24 mouse cellular contexts compared by ENCODE assay signal in genomic region chr6:54963599-54963998, GRCm38 (mm10). TPM values are rescaled to one million over a fixed set of nuclear protein-coding genes. Genes with fewer than 3 reads are reported as not detected.
DNase-seq lines count a peak whose midpoint lies in the region; ATAC-seq lines count a peak whose summit lies in the region.
"Had no signal": no experiment of that assay in that cellular context is flagged by ENCODE, and none has a peak within 500 bp of the region (broad histone marks: within the 10 kb centered on the region; RNA-seq: fewer than 3 reads in every experiment).

No protein-coding gene starts in this region.

- H3K9ac ChIP-seq in liver, embryonic 12.5 days, result no peak overlapping the region
- no peak overlapping the region for H3K9ac ChIP-seq in intestine, embryonic 16.5 days (ENCODE audit: low read depth, low read length)
- H3K9ac ChIP-seq: embryonic facial prominence, embryonic 12.5 days; forebrain, embryonic 13.5 days; forebrain, embryonic 15.5 days; forebrain, postnatal 0 days had no signal

- no peaks in the 10 kb centered on the region; the same call in 1 of the 2 replicates for H3K4me1 ChIP-seq in liver, embryonic 12.5 days
- no peaks in the 10 kb centered on the region for H3K4me1 ChIP-seq in intestine, embryonic 16.5 days (ENCODE audit: control insufficient read depth, insufficient read depth, low read length)
- H3K4me1 ChIP-seq: embryonic facial prominence, embryonic 12.5 days; forebrain, embryonic 13.5 days; forebrain, embryonic 15.5 days had no signal

- peaks cover 9% of the 10 kb centered on the region; the same call in 1 of the 2 replicates for H3K27me3 ChIP-seq in liver, embryonic 12.5 days (replicated peaks)
- no peaks in the 10 kb centered on the region for H3K27me3 ChIP-seq in intestine, embryonic 16.5 days (replicated peaks; ENCODE audit: control insufficient read depth, insufficient read depth, low read length)
- H3K27me3 ChIP-seq: CH12.LX; embryonic facial prominence, embryonic 12.5 days; forebrain, embryonic 13.5 days; forebrain, embryonic 15.5 days; Patski had no signal

- WGBS in liver, embryonic 12.5 days (ENCODE audit: insufficient replicate concordance), result 73% methylated on average over 2 of the region's 2 CpGs
- 77% methylated on average over 2 of the region's 2 CpGs for WGBS in intestine, embryonic 16.5 days

- no peak overlapping the region for H3K27ac ChIP-seq in liver, embryonic 12.5 days
- H3K27ac ChIP-seq in intestine, embryonic 16.5 days (ENCODE audit: low read length), result no peak overlapping the region
- H3K27ac ChIP-seq: embryonic facial prominence, embryonic 10.5 days; embryonic facial prominence, embryonic 12.5 days; forebrain, embryonic 13.5 days; forebrain, embryonic 15.5 days had no signal

- H3K4me2 ChIP-seq in liver, embryonic 12.5 days, result no peak overlapping the region
- H3K4me2 ChIP-seq in intestine, embryonic 16.5 days (ENCODE audit: low read depth, low read length), result no peak overlapping the region
- H3K4me2 ChIP-seq: embryonic facial prominence, embryonic 12.5 days; forebrain, embryonic 13.5 days; forebrain, embryonic 15.5 days had no signal

- peak; percentile 27; the same call in 1 of the 2 replicates for ATAC-seq in liver, embryonic 12.5 days
- ATAC-seq in megakaryocyte progenitor cell, adult 5-6 weeks (replicated peaks; ENCODE audit: poor library complexity), result peak; percentile 58; the same call in 1 of the 2 replicates
- ATAC-seq in intestine, embryonic 16.5 days, result no peak
- ATAC-seq: activated CD4-positive, CD25-positive, alpha-beta regulatory T cell, adult 4 months; CD4-positive, CD25-positive, alpha-beta regulatory T cell, adult 4 months; forebrain, embryonic 13.5 days; forebrain, embryonic 15.5 days; forebrain, postnatal 0 days; Patski had no signal

- H3K9me3 ChIP-seq in liver, embryonic 12.5 days (replicated peaks), result no peaks in the 10 kb centered on the region
- H3K9me3 ChIP-seq in intestine, embryonic 16.5 days (ENCODE audit: control insufficient read depth, low read length), result no peaks in the 10 kb centered on the region
- H3K9me3 ChIP-seq: embryonic facial prominence, embryonic 10.5 days; embryonic facial prominence, embryonic 12.5 days; forebrain, embryonic 13.5 days; forebrain, embryonic 15.5 days had no signal

- DNase-seq in liver, result no peak
- no peak for DNase-seq in adrenal gland, adult (ENCODE audit: inconsistent age in 2 of 2, low spot score in 1 of 2)
- DNase-seq: adrenal gland, adult 2 months; adrenal gland, postnatal 10 days; adrenal gland, postnatal 25 days; cerebellum, adult 11 months; cerebellum, adult 18-20 months; cerebellum, adult 8-10 months; cerebellum, adult 9-11 months; cerebellum, postnatal 14 days; cerebellum, postnatal 36 days; embryo, embryonic 11 days; forebrain, postnatal 0 days had no signal

- no peak overlapping the region for H3K4me3 ChIP-seq in liver, embryonic 12.5 days
- H3K4me3 ChIP-seq in intestine, embryonic 16.5 days (ENCODE audit: low read length), result no peak overlapping the region
- H3K4me3 ChIP-seq: embryonic facial prominence, embryonic 10.5 days; embryonic facial prominence, embryonic 12.5 days; forebrain, embryonic 13.5 days; forebrain, embryonic 15.5 days had no signal

- no peaks in the 10 kb centered on the region for H3K36me3 ChIP-seq in liver, embryonic 12.5 days
- H3K36me3 ChIP-seq in intestine, embryonic 16.5 days (ENCODE audit: control insufficient read depth, insufficient read depth, low read length), result no peaks in the 10 kb centered on the region
- H3K36me3 ChIP-seq: embryonic facial prominence, embryonic 10.5 days; embryonic facial prominence, embryonic 12.5 days; forebrain, embryonic 15.5 days had no signal

RNA-seq across cellular contexts. Expression of gene Nod1, which starts 8.8 kb away (rescaled TPM):
- polyA plus RNA-seq in liver, embryonic 12.5 days (2016; fragmentation: Nextera tagmentation; extraction: Ambion mirVana), result 1.9 and 2.2 TPM in 2 replicates
- 6.2 TPM in 2 replicates for total RNA-seq in megakaryocyte progenitor cell, adult 5-6 weeks (2015)
- 4.6 and 5.2 TPM in 2 replicates for total RNA-seq in megakaryocyte progenitor cell, adult 5-6 weeks (2017)
- 4.8 TPM in 2 replicates for polyA plus RNA-seq in intestine, embryonic 16.5 days (2015; fragmentation: Nextera tagmentation; extraction: Ambion mirVana)

RNA-seq across cellular contexts. Expression of gene Ggct, which starts 29.2 kb away (rescaled TPM):
- polyA plus RNA-seq in liver, embryonic 12.5 days (2016; fragmentation: Nextera tagmentation; extraction: Ambion mirVana), result 6.9 and 7.4 TPM in 2 replicates
- total RNA-seq in megakaryocyte progenitor cell, adult 5-6 weeks (2015), result 12.5 and 13.5 TPM in 2 replicates
- 25.1 and 31.1 TPM in 2 replicates for total RNA-seq in megakaryocyte progenitor cell, adult 5-6 weeks (2017)
- polyA plus RNA-seq in intestine, embryonic 16.5 days (2015; fragmentation: Nextera tagmentation; extraction: Ambion mirVana), result 9.6 and 13.2 TPM in 2 replicates
